Mouse (Mus musculus): ENCODE data around the gene Ifitm3. TPM values are rescaled to one million over a fixed set of nuclear protein-coding genes. Genes with fewer than 3 reads are reported as not detected.
A peak's percentile ranks its signal among the peaks of the same experiment; 100 is the strongest.

Gene Ifitm3
- total RNA-seq (2015; ENCODE audit: low replicate concordance) (156 and 271 TPM in 2 replicates), total RNA-seq (2017; ENCODE audit: low replicate concordance) (73.5 and 106 TPM in 2 replicates)

GRCm38 (mm10) chr7:141010593-141010992 is at the start of gene Ifitm3:
Gene Ifitm3 (minus strand): TSS chr7:141010770.
- peak; percentile 24; the same call in 1 of the 2 replicates for ATAC-seq (replicated peaks; ENCODE audit: low FRiP score, poor library complexity, severe bottlenecking)

- ATAC-seq (replicated peaks; ENCODE audit: low FRiP score, poor library complexity, severe bottlenecking) = no peak
Measured at GRCm38 (mm10) chr7:141059929-141060328, 49.4 kb upstream of the Ifitm3 start.

- no peak for ATAC-seq (replicated peaks; ENCODE audit: low FRiP score, poor library complexity, severe bottlenecking)
Measured at GRCm38 (mm10) chr7:141058601-141059341, 48.2 kb upstream of the Ifitm3 start.

GRCm38 (mm10) chr7:141057541-141057940 is 47.0 kb upstream of the Ifitm3 start:
- no peak for ATAC-seq (replicated peaks; ENCODE audit: low FRiP score, poor library complexity, severe bottlenecking)

DNA sequence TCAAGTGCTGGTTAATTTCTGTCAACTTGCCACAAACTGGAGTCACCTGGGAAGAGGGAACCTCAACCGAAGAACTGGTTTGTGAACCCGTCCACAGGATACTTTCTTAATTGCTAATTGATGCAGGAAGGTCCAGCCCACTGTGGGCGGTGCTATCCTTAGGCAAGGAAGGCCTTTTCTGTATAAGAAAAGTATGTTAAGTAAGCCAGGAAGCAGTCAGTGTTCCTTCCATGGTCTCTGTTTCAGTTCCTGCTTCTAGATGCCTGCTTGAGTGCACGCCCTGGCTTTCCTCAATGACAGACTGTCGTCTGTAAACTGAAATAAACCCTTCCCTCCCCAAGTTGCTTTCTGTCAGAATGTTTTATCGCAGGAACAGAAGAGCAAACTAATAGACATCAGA is 46.4 kb upstream of the Ifitm3 start:
- no peak for ATAC-seq (replicated peaks; ENCODE audit: low FRiP score, poor library complexity, severe bottlenecking)

GRCm38 (mm10) chr7:141055785-141056184 is 45.2 kb upstream of the Ifitm3 start:
- ATAC-seq (replicated peaks; ENCODE audit: low FRiP score, poor library complexity, severe bottlenecking) = no peak

DNA sequence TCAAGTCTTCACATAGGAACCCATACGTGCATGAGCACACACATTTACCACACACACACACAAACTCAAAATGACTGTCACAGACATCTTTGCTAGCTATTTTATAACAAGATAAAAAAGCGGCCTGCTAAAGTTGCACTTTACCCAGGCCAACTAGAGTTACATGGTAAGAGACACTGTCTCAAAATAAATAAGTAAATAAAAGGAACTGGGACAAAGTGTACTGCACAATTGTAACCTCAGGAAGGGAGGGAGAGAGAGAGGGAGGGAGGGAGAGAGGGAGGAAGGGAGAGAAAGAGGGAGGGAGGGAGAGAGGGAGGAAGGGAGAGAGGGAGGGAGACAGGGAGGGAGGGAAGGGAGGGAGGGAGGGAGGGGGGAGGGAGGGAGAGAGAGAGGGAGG is 41.9 kb upstream of the Ifitm3 start:
- no peak for ATAC-seq (replicated peaks; ENCODE audit: low FRiP score, poor library complexity, severe bottlenecking)

DNA sequence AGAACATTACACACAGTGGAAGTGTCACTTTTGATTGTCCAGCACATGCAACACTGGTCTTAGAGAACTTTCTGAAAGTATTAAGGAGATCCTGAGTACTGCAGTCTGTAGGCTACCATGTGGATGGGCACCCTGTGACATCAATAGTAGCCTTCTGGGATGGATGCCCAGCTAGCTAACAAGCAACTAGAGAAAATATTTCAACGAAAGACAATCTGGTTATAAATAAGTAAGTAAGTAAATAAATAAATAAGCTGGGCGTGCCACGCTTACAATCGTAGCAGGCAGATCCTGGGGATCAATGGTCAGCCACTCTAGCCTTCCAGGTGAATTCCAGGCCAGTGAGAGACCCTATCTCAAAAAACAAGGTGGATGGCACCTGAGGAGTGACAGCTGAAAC is 41.4 kb upstream of the Ifitm3 start:
- ATAC-seq (replicated peaks; ENCODE audit: low FRiP score, poor library complexity, severe bottlenecking) = no peak

DNA sequence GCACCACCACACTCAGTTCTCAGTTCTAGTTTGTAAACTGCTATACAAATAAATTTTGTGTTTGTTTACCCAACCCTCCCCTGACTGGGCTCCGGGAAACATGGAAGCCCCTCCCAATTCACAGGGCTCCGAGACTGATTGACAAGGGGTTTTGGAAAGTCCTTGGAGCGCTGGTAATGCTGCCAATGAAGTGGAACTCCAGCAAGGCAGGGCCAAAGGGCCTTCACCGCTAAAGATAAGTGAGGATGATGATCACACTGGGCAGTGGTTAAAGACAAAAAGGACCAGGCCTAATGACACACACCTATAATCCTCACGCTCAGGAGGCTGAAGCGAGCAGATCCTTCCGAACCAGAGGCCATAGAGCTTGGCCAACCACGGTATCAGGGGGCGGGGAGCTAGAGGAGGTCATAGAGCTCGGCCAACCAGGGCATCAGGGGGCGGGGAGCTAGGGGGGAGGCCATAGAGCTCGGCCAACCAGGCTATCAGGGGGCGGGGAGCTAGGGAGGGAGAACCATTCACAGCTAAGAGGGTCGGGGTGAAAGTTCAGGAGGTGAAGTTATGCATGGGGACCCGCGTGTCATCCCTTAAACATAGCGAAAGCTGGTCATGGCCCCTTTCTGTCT is 40.6 kb upstream of the Ifitm3 start:
- ATAC-seq (replicated peaks; ENCODE audit: low FRiP score, poor library complexity, severe bottlenecking) = no peak

GRCm38 (mm10) chr7:141049326-141049725 is 38.8 kb upstream of the Ifitm3 start:
- no peak for ATAC-seq (replicated peaks; ENCODE audit: low FRiP score, poor library complexity, severe bottlenecking)

GRCm38 (mm10) chr7:141048226-141049218 is 38.0 kb upstream of the Ifitm3 start:
- peak; percentile 76 for ATAC-seq (replicated peaks; ENCODE audit: low FRiP score, poor library complexity, severe bottlenecking)

DNA sequence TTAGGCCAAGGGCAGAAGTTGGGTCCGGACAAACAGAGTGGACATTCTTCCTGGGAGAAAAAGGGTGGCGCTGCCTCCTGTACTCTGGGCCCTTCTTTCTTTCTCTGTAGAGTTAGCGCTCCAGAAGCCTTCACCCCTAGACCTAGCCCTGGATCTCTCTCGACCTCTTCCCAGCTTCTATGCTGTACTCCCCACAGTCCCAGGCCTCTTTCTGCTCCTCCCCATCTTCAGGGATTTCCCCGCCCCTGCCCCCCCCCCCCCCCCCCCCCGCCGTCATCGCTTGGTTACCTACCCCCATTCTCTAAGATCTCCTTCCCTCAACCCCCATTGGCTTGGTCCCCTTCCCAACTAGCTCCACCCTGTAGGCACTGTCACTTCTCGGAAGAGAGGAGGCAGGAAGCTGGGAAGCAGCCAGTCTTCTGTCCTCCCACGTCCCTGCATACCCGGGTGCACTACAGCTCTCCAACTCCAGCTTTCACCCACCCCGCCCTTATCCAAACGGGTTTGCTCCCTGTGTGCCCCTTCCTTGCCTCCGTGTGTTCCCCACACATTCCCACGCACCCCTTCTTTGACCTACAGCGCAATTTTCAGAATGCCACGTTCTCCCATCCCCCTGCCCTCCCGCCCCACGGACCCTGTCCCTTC is 37.1 kb upstream of the Ifitm3 start:
- no peak for ATAC-seq (replicated peaks; ENCODE audit: low FRiP score, poor library complexity, severe bottlenecking)

GRCm38 (mm10) chr7:141046931-141047580 is 36.5 kb upstream of the Ifitm3 start:
- ATAC-seq (replicated peaks; ENCODE audit: low FRiP score, poor library complexity, severe bottlenecking) = peak; percentile 62

GRCm38 (mm10) chr7:141042539-141042938 is 32.0 kb upstream of the Ifitm3 start:
- peak; percentile 70 for ATAC-seq (replicated peaks; ENCODE audit: low FRiP score, poor library complexity, severe bottlenecking)

GRCm38 (mm10) chr7:141041661-141042060 is 31.1 kb upstream of the Ifitm3 start:
- peak; percentile 60 for ATAC-seq (replicated peaks; ENCODE audit: low FRiP score, poor library complexity, severe bottlenecking)

DNA sequence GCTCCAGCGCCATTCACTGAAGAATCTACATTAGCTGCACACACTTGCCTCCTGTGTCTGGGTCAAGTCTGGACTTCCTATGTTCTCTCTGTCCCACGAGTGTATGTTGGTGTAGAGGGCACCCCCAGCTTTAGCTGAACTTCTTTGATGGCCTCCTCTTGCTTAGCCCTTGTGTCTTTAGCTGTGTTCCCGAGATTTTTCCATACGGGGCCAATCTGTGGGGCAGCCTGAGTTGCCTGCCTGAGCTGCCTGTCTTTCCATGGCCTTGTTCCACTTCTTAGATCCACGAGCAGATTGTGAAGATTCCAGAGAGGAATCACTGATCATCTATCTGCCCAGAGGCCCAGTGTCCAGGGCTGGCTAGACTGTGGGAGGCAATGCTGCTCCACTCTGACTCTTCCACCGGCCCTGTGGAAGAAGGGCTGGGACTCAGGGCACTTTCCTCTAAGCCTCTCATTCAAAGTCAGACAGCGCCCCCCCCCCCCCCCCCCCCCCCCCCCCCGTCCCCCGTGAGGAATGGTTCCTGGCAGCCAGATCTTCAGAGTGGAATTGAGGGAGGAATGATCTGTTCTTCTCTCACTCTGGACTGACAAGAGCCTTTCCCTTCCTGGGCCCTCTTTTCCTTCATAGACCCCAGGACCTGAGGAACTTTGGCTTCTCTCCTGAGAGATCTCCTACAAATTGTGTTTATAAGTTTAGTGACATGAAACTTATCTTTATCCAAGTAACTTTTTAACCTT is 30.5 kb upstream of the Ifitm3 start:
- no peak for ATAC-seq (replicated peaks; ENCODE audit: low FRiP score, poor library complexity, severe bottlenecking)

- ATAC-seq (replicated peaks; ENCODE audit: low FRiP score, poor library complexity, severe bottlenecking) = no peak
Measured at GRCm38 (mm10) chr7:141039386-141040107, 29.0 kb upstream of the Ifitm3 start.

All from erythroid progenitor cell, adult 5-6 weeks (primary cell).